Mouse (Mus musculus): ENCODE results near the gene Itgav.

The Itgav gene

GRCm38 (mm10) chr2:83828895-83829539 is 104.8 kb downstream of the Itgav start:
- DNase-seq, result no peak

- DNase-seq, result no peak
Observed at GRCm38 (mm10) chr2:83832903-83833302, 108.7 kb downstream of the Itgav start.

GRCm38 (mm10) chr2:83835313-83836070 is 111.3 kb downstream of the Itgav start:
- no peak for DNase-seq

GRCm38 (mm10) chr2:83848495-83848894 is 124.3 kb downstream of the Itgav start:
- DNase-seq, result no peak

GRCm38 (mm10) chr2:83853423-83853822 is 129.2 kb downstream of the Itgav start:
- no peak for DNase-seq

- DNase-seq, result no peak
Observed at GRCm38 (mm10) chr2:83856236-83856635, 132.0 kb downstream of the Itgav start.

All from right cerebral cortex, postnatal 4 days (tissue).